Mouse (Mus musculus) liver, postnatal 0 days (tissue): ENCODE measurements around the gene Pprc1.

Experiments
- CTCF ChIP-seq: sonication (generic); IDR thresholded peaks from 2 replicates; pipeline ENCODE4 v1.5.1; 2016; ENCODE audit warnings: antibody characterized with exemption, low read depth
- EP300 ChIP-seq: IDR thresholded peaks from 2 replicates; pipeline ENCODE4 v1.6.1; 2016; ENCODE audit warnings: antibody characterized with exemption, low read depth, mild to moderate bottlenecking

DNA sequence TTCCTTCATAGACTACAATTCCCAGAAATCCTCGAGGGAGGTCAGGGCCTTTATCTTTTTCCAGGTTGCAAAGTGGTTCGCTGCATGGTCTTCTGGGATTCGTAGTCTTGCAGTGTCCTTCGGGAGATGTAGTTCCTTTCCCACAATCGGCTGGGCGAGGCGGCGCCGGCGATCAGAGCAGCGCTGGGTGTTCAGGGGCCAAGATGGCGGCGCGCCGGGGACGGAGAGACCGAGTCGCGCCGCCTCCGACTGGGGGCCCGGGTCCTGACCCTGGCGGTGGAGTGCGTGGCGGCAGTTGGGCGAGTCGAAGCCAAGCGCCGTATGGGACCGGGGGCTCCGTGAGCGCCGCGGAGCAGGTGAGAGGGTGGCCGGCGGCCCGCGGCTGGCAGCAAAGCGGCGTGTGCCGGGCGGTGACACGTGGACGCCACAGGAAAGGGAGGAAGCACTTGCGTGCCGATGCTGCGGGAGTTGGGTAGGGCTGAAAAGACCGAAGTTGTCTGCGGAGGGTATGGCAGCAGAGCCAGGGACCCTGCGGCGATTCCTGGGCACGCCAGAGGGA is 11.8 kb downstream of the Pprc1 start:
- TF ChIP-seq CTCF = no peak
- TF ChIP-seq EP300 = no peak
